Mouse (Mus musculus) hindbrain, embryonic 13.5 days (tissue): Measurements from ENCODE around the gene Gm34302. TPM values are rescaled to one million over a fixed set of nuclear protein-coding genes. Genes with fewer than 3 reads are reported as not detected.

Experiments
- polyA plus RNA-seq: library from polyadenylated mRNA; unstranded; fragments of >200 nt; fragmentation: Nextera tagmentation; extraction: Ambion mirVana; gene quantifications from 2 replicates; pipeline ENCODE4 v1.2.1, GENCODE M21; 2015

The Gm34302 gene
- polyA plus RNA-seq, 1 experiment from 2014 or later: not detected

Other genes with a start within 250 kb of the Gm34302 start
- gene Mme, start 242.3 kb downstream of the Gm34302 start, polyA plus RNA-seq: 4.1 and 4.5 TPM in 2 replicates